Mouse (Mus musculus): Measurements from ENCODE around the gene Fam240b. TPM values are rescaled to one million over a fixed set of nuclear protein-coding genes. Genes with fewer than 3 reads are reported as not detected.
A peak's percentile ranks its signal among the peaks of the same experiment; 100 is the strongest.
"Not testable (repeated sequence)": the region's sequence is repeated elsewhere in the genome, so short reads cannot be mapped to it uniquely, and the experiment has no call there.

Fam240b gene
- not detected for total RNA-seq (2021)
- long read RNA-seq: 0 reads

DNA sequence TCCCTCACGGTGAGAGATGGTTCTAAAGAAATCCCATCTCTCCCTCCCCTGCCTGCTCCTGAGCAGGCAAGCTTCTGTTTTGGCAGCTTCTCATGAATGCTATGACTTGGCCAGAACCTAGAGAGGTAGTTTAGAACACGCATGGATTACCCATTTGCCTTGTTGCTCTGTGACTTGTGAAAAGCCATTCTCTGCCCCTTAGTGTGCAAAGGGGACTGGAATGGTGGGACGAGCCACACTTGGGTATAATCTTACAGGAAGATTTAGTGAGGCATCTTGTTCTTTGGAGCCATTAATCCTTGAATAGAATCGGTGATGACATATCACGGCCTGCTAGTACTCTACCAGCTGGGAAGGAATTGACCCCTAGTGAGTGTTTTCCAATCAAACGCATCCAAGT lies at the start of gene Fam240b:
TSS of gene Fam240b (minus strand) at position 101 of the 400 bp plus-strand sequence.
- no peak for DNase-seq (ENCODE audit: low spot score in 2 of 2)

DNA sequence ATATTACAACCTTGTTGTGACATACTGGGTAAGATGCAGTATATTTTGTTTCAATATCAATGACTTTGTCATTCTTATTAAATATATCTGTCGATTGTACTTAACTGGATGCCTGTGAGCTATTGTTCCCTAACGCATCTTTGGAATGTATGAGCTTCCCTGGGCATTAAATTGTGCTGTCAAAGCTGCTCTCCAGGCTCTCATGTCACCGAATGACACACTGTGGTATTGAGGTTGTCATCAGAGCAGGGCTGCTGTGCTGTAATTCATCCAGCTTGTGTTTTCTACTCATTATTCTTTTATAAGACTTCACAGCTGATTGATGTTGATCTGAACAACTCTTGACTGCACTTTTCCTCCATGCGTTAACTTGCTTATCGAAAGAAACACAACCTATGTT lies 32.5 kb upstream of the Fam240b start:
- no peak for DNase-seq (ENCODE audit: low spot score in 2 of 2)

DNA sequence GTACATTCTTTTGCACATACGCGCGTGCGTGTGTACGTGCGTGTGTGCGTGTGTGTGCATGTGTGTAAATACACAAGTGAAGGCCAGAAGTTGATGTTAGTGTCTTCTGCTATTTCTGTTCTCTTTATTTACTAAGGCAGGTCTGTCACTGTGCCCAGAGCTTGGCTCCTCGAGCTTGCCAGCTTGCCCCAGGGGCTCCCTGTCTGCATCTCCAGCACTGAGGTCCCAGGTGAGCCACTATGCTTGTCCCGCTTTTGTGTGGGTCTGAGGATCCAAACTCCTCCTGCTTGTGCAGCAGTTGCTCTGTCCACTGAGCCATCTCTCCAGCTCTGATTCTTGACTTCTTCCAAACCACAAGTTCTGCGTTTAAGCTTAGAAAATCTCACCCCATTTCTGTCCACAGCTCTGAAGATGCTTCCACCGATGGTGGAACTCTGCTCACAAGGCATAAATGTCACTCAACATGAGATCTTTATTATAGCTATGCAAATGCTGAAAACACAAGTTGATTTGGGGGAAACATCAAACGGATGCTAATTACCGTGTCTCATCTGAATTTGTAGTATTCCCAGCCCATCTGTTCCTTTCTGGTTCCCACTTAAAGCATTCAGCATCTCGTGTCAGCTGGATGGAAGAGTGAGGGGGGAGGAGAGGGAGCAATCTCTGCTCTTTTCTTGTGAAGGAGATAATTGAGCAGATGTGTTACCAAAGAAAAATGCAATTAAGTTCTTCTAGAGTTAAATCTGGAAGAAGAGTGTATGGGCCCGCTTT lies 29.1 kb upstream of the Fam240b start:
- DNase-seq (ENCODE audit: low spot score in 2 of 2): peak; percentile 19 to 43

DNA sequence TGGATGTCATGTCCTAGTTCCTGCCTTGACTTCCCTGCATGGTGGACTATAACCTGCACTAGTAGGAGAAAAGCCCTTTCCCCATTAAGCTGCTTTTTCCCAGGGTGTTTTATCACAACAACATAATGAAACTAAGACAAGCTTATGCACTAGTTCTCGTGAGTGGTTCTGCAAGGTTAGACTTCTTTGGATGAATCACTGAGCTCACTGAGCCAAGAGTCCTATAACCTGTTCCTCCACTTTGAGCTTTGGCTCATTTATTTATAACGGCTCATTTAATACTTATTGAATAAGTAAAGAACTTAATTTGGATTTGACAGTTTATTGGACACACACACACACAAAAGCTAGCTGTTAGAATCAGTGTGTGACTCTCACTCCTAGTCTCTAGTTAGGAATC lies 16.7 kb upstream of the Fam240b start:
- DNase-seq (ENCODE audit: low spot score in 2 of 2): no peak

DNA sequence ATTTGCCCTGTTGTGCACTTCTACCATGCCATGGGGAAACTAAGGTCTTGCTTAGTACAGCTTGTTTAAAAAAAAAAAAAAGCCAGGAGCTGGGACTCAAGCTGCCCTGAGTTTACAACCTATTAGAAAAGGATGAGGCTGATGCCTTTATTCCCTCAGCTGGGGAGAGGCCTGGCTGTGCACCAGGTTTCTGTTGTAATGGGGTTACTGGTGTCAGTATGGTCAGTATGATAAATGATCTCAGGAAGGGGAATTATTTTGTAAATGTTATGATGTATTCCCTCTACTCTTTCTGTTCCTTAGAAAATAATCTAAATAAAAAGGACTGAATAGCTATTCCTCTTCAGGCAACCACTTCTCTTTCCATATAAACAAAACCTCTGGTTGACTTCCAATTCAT lies 14.0 kb upstream of the Fam240b start:
- DNase-seq (ENCODE audit: low spot score in 2 of 2): no peak

DNA sequence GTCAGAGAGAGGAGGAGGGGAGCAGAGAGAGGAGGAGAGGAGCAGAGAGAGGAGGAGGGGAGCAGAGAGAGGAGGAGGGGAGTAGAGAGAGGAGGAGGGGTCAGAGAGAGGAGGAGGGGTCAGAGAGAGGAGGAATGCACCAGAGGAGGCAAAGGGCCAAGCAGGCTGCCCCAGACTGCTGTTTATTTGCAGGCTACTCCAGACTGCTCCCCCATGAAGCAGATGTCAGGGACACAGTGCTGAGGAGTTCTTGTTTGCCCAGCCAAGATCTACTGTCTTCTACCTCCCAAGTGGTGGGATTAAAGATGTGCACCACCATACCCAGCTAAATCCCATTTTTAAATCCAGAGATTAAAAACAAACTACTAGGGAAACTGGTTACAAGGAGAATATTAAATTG lies 9.8 kb upstream of the Fam240b start:
- no peak for DNase-seq (ENCODE audit: low spot score in 2 of 2)

DNA sequence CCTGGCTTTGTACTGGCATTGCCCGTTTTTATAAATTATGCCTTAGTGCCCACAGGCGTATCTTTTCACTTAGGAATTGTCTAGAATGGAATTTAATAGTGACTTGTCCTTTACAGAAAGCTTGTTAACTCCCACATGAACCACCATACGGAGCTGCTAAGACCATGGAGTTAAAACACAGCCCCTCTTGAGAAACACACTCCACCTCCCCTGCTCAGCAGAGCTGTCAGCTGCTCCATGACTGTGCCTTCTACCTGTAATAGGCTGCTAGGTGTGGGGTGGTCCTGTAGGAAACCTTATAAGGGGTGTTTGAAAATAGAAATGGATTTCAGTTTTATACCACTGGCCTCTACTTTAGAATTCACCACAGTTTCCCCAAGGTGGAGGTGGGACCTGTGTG lies 5.2 kb upstream of the Fam240b start:
- DNase-seq (ENCODE audit: low spot score in 2 of 2): no peak

DNA sequence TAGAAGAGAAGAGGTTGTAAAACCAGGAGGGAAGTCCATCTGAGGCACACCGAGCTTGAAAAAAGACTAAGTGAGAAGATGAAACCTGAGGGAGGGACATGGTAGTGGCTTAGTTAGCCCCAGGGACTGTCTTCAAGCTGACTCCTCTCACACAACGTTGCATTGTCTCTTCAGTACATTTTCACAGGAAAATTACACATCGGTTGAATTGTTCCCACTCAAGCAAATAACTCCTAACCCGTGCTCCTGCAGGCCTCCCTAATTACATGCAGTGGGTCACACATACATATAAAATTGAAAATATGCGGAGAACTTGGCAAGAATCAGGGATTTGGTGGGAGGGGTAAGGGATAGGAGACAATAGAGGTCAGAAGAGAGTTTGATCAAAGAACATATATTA lies 4.0 kb downstream of the Fam240b start:
- no peak for DNase-seq (ENCODE audit: low spot score in 2 of 2)

DNA sequence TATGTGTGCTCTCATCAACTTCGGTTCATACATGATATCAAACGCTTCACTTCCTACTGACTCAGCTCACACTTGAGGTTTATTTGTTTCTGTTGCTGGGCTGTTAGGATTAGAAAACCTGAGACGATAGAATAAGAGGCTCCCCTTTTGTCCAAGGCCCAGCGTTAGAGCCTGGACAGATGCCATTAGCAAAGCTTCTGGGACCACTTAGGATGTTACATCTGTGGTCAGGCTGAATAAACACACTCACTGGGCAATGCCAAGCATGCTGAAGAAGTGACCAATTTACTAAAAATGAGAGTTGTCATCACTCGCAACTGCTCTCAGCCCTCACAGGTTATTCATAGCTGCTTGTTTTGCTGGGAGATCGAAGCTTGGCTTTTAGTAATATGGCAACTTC lies 7.7 kb downstream of the Fam240b start:
- DNase-seq (ENCODE audit: low spot score in 2 of 2): no peak

DNA sequence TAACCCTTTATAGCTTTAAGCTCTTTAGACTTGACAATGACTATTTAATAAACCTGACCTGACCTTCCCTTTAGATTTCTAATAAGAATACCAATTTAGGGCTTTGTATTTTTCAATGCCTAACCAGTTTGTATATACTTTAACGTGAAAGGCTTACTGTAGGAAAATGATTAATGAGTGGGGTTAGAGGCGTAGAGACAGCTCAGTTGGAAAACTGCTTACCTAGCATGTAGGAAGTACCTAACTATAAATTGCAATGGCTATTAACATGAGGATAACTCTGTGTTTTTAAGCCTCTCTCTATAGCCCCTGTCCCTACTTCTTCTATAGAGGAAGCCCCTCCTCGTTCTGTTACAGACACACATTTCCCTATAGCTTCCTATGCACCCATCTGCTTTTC lies 17.6 kb downstream of the Fam240b start:
- no peak for DNase-seq (ENCODE audit: low spot score in 2 of 2)

DNA sequence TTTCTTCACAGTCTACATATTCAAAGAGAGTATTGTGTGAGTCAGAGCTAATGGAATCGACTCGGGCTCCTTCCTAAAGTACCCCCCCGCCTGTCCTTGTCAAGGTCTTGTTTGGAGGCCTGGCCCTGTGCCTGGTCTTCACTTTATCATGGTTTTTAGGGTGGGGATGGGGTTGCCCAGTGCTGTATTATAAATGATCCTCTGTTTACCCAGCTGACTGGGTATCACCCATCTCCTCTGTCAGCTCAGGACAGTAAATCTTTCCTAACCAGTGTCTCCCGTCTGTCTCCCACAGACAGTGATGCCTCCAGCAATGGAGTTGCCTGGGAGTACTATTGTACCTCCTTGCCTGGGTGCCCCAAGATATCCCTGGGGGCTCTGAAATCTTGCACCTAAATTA lies 19.6 kb downstream of the Fam240b start:
- no peak for DNase-seq (ENCODE audit: low spot score in 2 of 2)

DNA sequence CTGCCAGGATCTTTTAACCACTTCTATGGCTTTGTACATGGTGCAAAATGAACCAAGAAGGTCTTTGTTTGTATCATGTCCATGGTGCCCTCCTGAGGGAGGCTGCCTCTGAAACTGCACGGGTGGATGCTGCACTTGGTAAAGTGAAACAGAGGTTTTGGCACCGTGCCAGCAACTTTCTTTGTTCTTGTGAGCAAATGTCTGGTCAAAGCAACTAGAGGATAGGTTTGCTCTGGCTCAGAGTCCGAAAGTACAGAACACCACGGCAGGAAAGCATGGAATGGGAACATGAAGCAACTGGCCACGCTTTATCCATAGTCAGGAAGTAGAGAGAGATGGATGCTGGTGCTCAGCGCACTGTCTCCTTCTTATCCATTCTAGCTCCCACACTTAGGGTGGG lies 29.7 kb downstream of the Fam240b start:
- DNase-seq (ENCODE audit: low spot score in 2 of 2): no peak

DNA sequence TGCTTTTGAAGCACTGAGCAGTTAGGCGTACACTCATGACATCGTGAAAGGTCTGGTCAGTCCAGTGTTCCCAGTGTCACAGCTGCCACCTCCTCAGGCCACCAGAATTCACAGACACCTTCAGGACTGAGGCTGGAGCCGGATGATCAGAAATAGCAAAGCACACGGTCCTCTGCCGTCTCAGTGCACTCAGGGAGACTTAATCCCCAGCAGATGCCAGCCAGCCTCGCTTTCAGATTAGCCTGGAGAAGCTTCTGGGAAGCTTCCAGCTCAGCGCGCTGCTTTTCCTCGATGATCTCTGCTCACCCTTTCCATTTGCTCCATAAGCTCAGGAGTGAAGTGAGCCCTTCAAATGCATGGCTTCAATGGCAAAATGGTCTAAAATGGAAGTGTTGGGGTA lies 32.4 kb downstream of the Fam240b start:
- DNase-seq (ENCODE audit: low spot score in 2 of 2): no peak

DNA sequence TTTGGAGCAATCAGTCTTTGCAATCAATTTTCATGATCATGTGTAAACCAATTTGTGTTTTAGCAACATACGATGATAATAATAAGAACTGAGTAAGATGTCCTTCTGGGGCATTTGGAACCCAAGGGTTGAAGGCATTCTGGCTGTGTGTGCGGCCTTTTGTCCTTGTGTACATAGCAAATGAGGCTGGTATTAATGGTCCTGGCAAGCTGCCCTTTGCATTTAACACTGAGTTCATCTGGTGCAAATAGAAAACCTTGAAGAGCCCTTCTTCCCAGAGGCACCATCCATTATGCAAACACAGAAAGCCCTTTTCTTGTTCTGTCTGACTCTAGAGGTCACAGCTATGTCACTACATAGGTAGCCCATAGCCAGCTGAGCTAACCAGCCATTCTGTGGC lies 35.0 kb downstream of the Fam240b start:
- DNase-seq (ENCODE audit: low spot score in 2 of 2): no peak

DNA sequence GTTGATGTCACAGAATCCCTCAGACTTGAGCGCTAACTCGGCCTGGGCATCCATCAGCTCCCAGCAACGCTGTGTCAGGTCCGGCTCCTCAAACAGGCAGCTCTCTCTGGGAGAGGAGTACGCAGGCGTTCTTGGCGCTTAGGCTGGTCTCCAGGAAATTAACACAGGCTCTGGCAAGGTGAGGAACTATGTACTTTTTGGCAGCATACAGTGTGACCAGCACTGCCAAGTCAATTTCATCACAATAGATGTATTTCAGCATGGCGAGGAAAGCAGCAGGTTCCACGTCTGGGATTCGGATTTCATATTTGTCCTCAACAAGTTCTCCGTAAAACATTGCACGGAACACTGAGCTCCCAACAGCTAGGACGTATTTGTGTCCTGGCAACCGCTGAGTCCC lies 39.4 kb downstream of the Fam240b start:
- DNase-seq (ENCODE audit: low spot score in 2 of 2): no peak

DNA sequence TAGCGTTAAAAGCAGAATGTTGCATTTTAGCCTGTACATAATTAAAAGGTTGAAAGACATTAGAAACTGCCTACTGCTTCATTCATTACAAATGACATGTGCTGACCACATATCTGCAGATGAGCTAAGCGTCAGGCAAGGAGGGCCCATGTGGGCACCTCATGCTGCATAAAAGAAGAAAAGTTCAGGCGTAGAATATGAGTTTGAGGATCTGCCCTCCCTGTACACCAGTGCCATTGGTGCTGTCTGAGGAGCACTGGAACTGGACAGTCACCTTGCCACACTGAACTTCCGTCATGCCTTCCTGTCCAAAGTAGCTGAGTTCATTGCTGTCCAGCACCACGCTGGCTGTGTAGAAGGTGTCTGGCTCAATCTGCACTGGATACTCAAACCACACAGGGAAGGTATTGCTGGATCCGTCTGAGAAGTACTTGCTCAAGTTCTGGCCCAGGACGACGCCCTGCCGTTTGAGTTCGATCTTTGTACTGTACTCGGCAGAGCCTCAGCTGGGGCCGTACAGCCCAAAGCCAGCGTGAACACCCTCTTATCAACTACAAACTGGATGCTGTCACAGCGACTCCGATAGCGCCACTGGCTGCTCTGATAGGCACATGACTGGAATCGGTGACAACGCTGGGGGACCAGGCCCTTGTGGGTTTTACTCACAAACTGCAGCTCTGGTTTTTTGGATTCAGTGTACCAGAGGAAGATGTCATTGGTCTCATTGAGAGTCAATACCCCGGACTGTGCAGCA lies 40.2 kb downstream of the Fam240b start:
- DNase-seq (ENCODE audit: low spot score in 2 of 2): not testable (repeated sequence)

DNA sequence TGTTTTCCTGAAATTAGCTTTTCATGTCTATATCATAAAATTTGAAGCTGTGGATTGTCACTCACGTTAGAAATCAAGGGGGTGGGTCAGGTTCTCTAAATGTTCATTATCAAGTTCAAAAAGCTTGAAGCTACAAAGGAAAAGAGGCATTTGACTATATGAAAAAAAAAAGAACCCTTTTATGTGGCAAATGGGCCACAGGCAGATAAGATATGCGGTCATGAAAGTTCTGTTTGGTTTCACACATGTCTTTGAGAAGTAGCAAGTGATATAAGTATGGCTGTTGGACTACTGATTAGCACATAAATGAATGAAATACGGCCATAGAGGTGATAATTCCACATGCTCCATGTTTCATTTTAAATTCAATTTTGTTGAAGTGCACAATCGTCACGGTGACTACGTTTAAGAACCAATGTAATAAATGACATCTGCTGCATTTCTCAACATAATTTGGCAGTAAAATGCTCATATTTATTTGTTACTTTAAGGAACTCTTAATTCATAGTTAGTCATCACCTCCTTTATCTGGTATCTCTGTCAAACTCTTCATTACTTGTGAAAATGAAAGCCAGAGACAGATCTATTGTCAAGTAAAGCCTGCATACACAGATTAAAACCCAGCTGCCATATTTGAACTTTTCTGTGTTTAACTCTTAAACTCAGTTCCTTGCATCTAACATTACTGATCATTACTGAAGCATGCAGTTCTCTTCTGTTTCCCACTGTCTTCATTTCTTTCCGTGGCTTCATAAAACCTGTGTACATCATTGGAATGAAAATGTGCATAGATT lies 47.4 kb downstream of the Fam240b start:
- DNase-seq (ENCODE audit: low spot score in 2 of 2): no peak

DNA sequence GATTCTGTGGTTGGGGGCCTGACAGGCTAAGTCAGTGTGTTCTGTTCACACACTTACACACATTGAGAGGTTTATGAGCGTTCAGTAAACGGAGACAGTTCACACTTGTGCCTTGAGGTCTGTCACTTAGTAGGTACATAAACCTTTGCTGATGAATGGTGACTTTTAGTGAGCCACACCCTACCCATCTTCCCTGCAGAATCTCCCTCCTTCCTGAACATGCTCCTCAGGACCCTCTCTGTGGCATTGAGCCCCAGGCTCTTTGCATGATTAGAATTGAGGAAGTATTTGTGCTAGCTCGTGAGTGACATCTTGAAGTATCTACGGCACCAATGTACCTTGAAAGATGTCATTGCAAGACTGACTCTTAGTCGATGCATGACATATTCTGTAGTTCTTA lies 48.9 kb downstream of the Fam240b start:
- no peak for DNase-seq (ENCODE audit: low spot score in 2 of 2)

DNA sequence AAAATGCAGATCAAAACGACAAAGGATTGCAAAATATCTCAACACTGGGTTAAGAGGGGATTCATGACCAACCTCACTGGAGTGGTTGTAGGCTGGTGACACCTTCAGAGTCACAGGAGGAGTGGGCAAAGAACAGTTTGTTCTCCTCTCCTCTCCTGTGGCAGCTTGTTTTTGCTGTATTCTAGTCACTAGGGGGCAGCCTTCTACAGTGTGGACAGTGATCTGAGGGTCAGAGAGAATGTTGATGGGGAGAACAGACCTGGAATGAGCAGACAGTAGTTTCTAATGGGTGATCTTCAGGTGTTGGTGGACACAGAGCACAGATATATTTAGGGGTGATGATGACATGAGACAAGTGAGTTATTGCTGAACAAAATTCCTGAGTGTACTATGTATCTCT lies 49.6 kb downstream of the Fam240b start:
- DNase-seq (ENCODE audit: low spot score in 2 of 2): peak in 1 of 2 experiments; percentile 23

DNA sequence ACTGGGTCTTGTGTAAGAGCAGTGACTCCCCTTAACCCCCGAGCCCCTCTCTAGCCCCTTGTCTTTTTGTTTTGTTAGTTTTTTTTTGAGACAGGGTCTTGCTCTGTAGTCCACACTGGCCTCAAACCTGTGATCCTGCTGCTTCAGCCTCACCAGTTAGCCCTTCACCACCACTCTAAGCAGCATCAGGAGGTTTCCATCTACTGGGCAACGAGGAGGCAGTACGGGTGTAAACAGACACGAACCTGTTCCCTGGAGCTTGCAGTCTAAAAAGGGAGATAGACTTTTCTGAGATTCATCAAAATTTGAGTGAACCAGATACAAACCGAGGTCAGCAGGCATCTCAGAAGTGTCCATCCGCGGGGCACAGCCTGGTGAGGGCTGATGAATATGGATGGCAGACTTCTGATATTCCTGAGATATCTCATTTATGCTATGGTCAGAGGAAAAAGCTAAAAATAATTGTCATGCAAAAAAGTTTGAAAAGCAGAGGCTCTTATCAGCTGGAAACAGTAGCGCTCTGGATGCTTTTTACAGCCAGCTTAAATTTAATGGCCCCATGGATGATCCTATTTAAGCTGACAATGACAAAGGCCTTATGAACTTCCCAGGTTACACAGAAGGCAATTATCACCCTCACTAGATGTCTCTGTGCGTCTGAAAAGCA lies 52.2 kb downstream of the Fam240b start:
- DNase-seq (ENCODE audit: low spot score in 2 of 2): no peak

DNA sequence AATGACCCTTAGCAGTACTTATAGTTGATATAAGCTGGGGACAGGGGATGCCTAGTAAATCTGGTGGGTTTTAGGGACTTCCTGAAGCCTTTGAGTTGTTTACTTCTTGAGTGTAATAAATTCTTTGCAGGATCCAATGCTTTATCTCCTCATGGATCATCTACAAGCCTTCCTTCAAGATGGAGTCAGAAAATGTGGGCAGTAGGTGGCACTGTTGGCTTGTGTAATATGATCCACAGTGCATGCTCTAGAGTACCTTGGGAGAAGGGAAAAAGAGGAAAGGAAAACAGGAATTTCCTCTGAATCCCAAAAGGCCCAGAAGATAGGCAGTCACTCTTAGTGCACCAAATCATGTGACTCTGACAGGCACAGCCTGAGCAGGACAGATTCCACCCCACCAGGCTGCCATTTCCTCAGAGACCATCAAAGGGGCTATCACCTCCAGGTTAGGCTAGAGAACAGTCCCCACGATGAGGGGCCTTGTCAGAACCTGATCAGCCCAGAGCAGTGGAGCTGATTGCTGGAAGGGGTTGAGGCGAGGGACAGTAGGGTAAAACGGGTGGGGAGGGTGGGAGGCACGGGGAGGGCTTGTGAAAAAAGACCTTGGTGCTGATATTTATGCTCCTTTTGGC lies 54.2 kb downstream of the Fam240b start:
- peak; percentile 35 to 79 for DNase-seq (ENCODE audit: low spot score in 2 of 2)

Data from layer of hippocampus, adult 18-20 months (tissue).